Mouse (Mus musculus) midbrain, embryonic 14.5 days (tissue): ENCODE measurements around the gene Zic2. TPM values are rescaled to one million over a fixed set of nuclear protein-coding genes. Genes with fewer than 3 reads are reported as not detected.
A peak's percentile ranks its signal among the peaks of the same experiment; 100 is the strongest.

Experiments
- ATAC-seq: fragments of 200-750 bp; cut with Nextera tagmentation; 2 replicates; pipeline ENCODE4 v1.8.0; 2017; ENCODE audit warnings: moderate number of reproducible peaks, moderate library complexity; ENCODE audit not compliant: low FRiP score, low TSS enrichment
- DNase-seq: peaks from one replicate; pipeline ENCODE4 v3.0.0-alpha.2; 2015
- H3K27ac ChIP-seq: fragments of 300-500 bp; sonication (generic); replicated peaks from 2 replicates; pipeline ENCODE4 v1.5.1; 2014; ENCODE audit warnings: mild to moderate bottlenecking, low read depth, low read length, moderate library complexity
- H3K27me3 ChIP-seq: fragments of 300-500 bp; sonication (generic); 2 replicates; pipeline ENCODE4 v1.6.1; 2014; ENCODE audit warnings: low read length, control low read depth, mixed read lengths; ENCODE audit not compliant: control insufficient read depth, insufficient read depth
- H3K36me3 ChIP-seq: fragments of 300-500 bp; sonication (generic); 2 replicates; pipeline ENCODE4 v1.6.1; 2014; ENCODE audit warnings: low read length, control low read depth; ENCODE audit not compliant: control insufficient read depth, insufficient read depth
- H3K4me1 ChIP-seq: fragments of 300-500 bp; sonication (generic); 2 replicates; pipeline ENCODE4 v1.6.1; 2014; ENCODE audit warnings: mild to moderate bottlenecking, antibody characterized with exemption, low read length, control low read depth; ENCODE audit not compliant: control insufficient read depth, insufficient read depth
- H3K4me2 ChIP-seq: fragments of 300-500 bp; sonication (generic); 2 replicates; pipeline ENCODE4 v1.6.1; 2014; ENCODE audit warnings: mild to moderate bottlenecking, low read length, moderate library complexity
- H3K4me3 ChIP-seq: fragments of 300-500 bp; sonication (generic); replicated peaks from 2 replicates; pipeline ENCODE4 v1.5.1; 2014; ENCODE audit warnings: low read depth, low read length
- H3K9ac ChIP-seq: fragments of 300-500 bp; sonication (generic); replicated peaks from 2 replicates; pipeline ENCODE4 v1.6.1; 2014; ENCODE audit warnings: mild to moderate bottlenecking, low read length, moderate library complexity
- H3K9me3 ChIP-seq: fragments of 300-500 bp; sonication (generic); 2 replicates; pipeline ENCODE4 v1.6.1; 2016; ENCODE audit warnings: low read length, control low read depth, mixed read lengths; ENCODE audit not compliant: control insufficient read depth
- WGBS: fragments of 180-500 bp; shearing (Covaris S2); extraction: QIAGEN DNeasy Blood & Tissue Kit; methylation state at CpG from one replicate; pipeline ENCODE4 v1.1.7; 2014; 5-methylcytosine and 5-hydroxymethylcytosine counted together
- polyA plus RNA-seq: library from polyadenylated mRNA; unstranded; fragments of >200 nt; fragmentation: Nextera tagmentation; extraction: Ambion mirVana; gene quantifications from 2 replicates; pipeline ENCODE4 v1.2.1, GENCODE M21; 2014

Zic2 gene
- polyA plus RNA-seq, 1 experiment from 2014 or later: 10.3 TPM

GRCm38 (mm10) chr14:122490441-122491328 lies 15.4 kb downstream of the Zic2 start, which contains the start of gene Gm10837:
Gene Gm10837, plus strand, starts transcription at chr14:122490586.
- peak within 1 kb of the TSS; percentile 41; the same call in 1 of the 2 replicates for H3K27ac ChIP-seq
- H3K36me3 ChIP-seq: no peaks in the 10 kb centered on the region
- under 1% methylated on average over 51 of the region's 51 CpGs for WGBS
- no peak within 1 kb of the TSS; the same call in 1 of the 2 replicates for H3K9ac ChIP-seq
- DNase-seq (peak; percentile 62), ATAC-seq (peak; percentile 48; the same call in 1 of the 2 replicates)
- H3K4me1 ChIP-seq: no peaks in the 10 kb centered on the region
- peak within 1 kb of the TSS; percentile 24 for H3K4me3 ChIP-seq
- peaks cover 4% of the 10 kb centered on the region; the same call in 1 of the 2 replicates for H3K9me3 ChIP-seq
- peak within 1 kb of the TSS; percentile 46 for H3K4me2 ChIP-seq
- H3K27me3 ChIP-seq: peaks cover 62% of the 10 kb centered on the region

- 66% methylated on average over 6 of the region's 6 CpGs for WGBS
- Histone ChIP-seq H3K9ac (no peak overlapping the region), H3K36me3 (no peaks in the 10 kb centered on the region), H3K27ac (no peak overlapping the region), H3K4me3 (no peak overlapping the region), H3K4me2 (no peak overlapping the region), H3K27me3 (peaks cover 53% of the 10 kb centered on the region), H3K4me1 (no peaks in the 10 kb centered on the region), H3K9me3 (peaks cover 4% of the 10 kb centered on the region; the same call in 1 of the 2 replicates)
- ATAC-seq: no peak
- DNase-seq: no peak
Measured at GRCm38 (mm10) chr14:122491521-122491920, 16.3 kb downstream of the Zic2 start.

GRCm38 (mm10) chr14:122492015-122492414 lies 16.8 kb downstream of the Zic2 start:
- no peak overlapping the region for H3K27ac ChIP-seq
- H3K4me1 ChIP-seq: no peaks in the 10 kb centered on the region
- H3K36me3 ChIP-seq: no peaks in the 10 kb centered on the region
- peaks cover 51% of the 10 kb centered on the region for H3K27me3 ChIP-seq
- DNase-seq: no peak
- H3K9me3 ChIP-seq: peaks cover 4% of the 10 kb centered on the region; the same call in 1 of the 2 replicates
- WGBS: 69% methylated on average over 1 of the region's 1 CpGs
- ATAC-seq: no peak
- no peak overlapping the region for H3K4me3 ChIP-seq
- H3K4me2 ChIP-seq: no peak overlapping the region
- H3K9ac ChIP-seq: no peak overlapping the region

GRCm38 (mm10) chr14:122509058-122509457 lies 33.8 kb downstream of the Zic2 start:
- peak; percentile 68 for DNase-seq

GRCm38 (mm10) chr14:122511519-122511918 lies 36.3 kb downstream of the Zic2 start:
- DNase-seq (no peak), ATAC-seq (no peak)
- Histone ChIP-seq H3K36me3 (no peaks in the 10 kb centered on the region), H3K27ac (no peak overlapping the region), H3K27me3 (no peaks in the 10 kb centered on the region), H3K4me2 (no peak overlapping the region), H3K9me3 (no peaks in the 10 kb centered on the region), H3K9ac (no peak overlapping the region), H3K4me1 (no peaks in the 10 kb centered on the region), H3K4me3 (no peak overlapping the region)
- 77% methylated on average over 3 of the region's 3 CpGs for WGBS

More at GRCm38 (mm10) chr14:122509058-122509457, 33.8 kb downstream of the Zic2 start:
- no peaks in the 10 kb centered on the region for H3K9me3 ChIP-seq
- ATAC-seq: no peak
- no peaks in the 10 kb centered on the region for H3K27me3 ChIP-seq
- H3K4me2 ChIP-seq: no peak overlapping the region
- H3K4me3 ChIP-seq: no peak overlapping the region
- H3K9ac ChIP-seq: no peak overlapping the region
- WGBS: 32% methylated on average over 2 of the region's 2 CpGs
- H3K4me1 ChIP-seq: no peaks in the 10 kb centered on the region
- H3K36me3 ChIP-seq: no peaks in the 10 kb centered on the region
- no peak overlapping the region for H3K27ac ChIP-seq

GRCm38 (mm10) chr14:122513511-122514036 lies 38.3 kb downstream of the Zic2 start:
- no peaks in the 10 kb centered on the region for H3K27me3 ChIP-seq
- H3K36me3 ChIP-seq: no peaks in the 10 kb centered on the region
- DNase-seq: no peak
- H3K27ac ChIP-seq: no peak overlapping the region
- ATAC-seq: no peak
- no peaks in the 10 kb centered on the region for H3K4me1 ChIP-seq
- H3K9me3 ChIP-seq: no peaks in the 10 kb centered on the region
- no peak overlapping the region for H3K4me3 ChIP-seq
- no peak overlapping the region for H3K9ac ChIP-seq
- 83% methylated on average over 1 of the region's 1 CpGs for WGBS
- no peak overlapping the region for H3K4me2 ChIP-seq

GRCm38 (mm10) chr14:122528475-122528874 lies 53.2 kb downstream of the Zic2 start:
- DNase-seq (no peak), ATAC-seq (no peak)
- H3K27me3 ChIP-seq: no peaks in the 10 kb centered on the region
- no peaks in the 10 kb centered on the region for H3K36me3 ChIP-seq
- H3K27ac ChIP-seq: no peak overlapping the region
- no peak overlapping the region for H3K4me2 ChIP-seq
- H3K9ac ChIP-seq: no peak overlapping the region
- no peak overlapping the region for H3K4me3 ChIP-seq
- H3K4me1 ChIP-seq: 0 out of 2 replicates have a peak, but pooled peaks cover under 1% of the 10 kb centered on the region
- H3K9me3 ChIP-seq: no peaks in the 10 kb centered on the region
- WGBS: 78% methylated on average over 4 of the region's 4 CpGs
